Mouse (Mus musculus) neural tube, embryonic 13.5 days (tissue): ENCODE results near the gene Osbpl9. TPM values are rescaled to one million over a fixed set of nuclear protein-coding genes. Genes with fewer than 3 reads are reported as not detected.

ENCODE experiments used
- ATAC-seq: fragments of 200-750 bp; cut with Nextera tagmentation; 2 replicates; pipeline ENCODE4 v1.8.0; 2017; ENCODE audit warnings: low read depth, mild to moderate bottlenecking, moderate TSS enrichment, moderate library complexity
- H3K27ac ChIP-seq: fragments of 300-500 bp; sonication (generic); replicated peaks from 2 replicates; pipeline ENCODE4 v1.5.1; 2015; ENCODE audit warnings: moderate library complexity, mild to moderate bottlenecking, inconsistent platforms
- H3K27me3 ChIP-seq: fragments of 300-500 bp; sonication (generic); 2 replicates; pipeline ENCODE4 v1.6.1; 2015; ENCODE audit warnings: mild to moderate bottlenecking, inconsistent platforms
- H3K36me3 ChIP-seq: fragments of 300-500 bp; sonication (generic); 2 replicates; pipeline ENCODE4 v1.6.1; 2015; ENCODE audit warnings: mild to moderate bottlenecking, inconsistent platforms
- H3K4me1 ChIP-seq: fragments of 300-500 bp; sonication (generic); replicated peaks from 2 replicates; pipeline ENCODE4 v1.6.1; 2015; ENCODE audit warnings: inconsistent platforms
- H3K4me2 ChIP-seq: fragments of 300-500 bp; sonication (generic); 2 replicates; pipeline ENCODE4 v1.6.1; 2015; ENCODE audit warnings: inconsistent platforms, mild to moderate bottlenecking, moderate library complexity
- H3K4me3 ChIP-seq: fragments of 300-500 bp; sonication (generic); 2 replicates; pipeline ENCODE4 v1.5.1; 2015; ENCODE audit warnings: mild to moderate bottlenecking, inconsistent platforms
- H3K9ac ChIP-seq: fragments of 300-500 bp; sonication (generic); 2 replicates; pipeline ENCODE4 v1.6.1; 2015; ENCODE audit warnings: moderate library complexity, mild to moderate bottlenecking, inconsistent platforms
- H3K9me3 ChIP-seq: fragments of 300-500 bp; sonication (generic); 2 replicates; pipeline ENCODE4 v1.6.1; 2016; ENCODE audit warnings: inconsistent platforms
- WGBS: fragments of 180-500 bp; shearing (Covaris S2); methylation state at CpG from one replicate; pipeline ENCODE4 v1.1.7; 2015; 5-methylcytosine and 5-hydroxymethylcytosine counted together
- polyA plus RNA-seq: library from polyadenylated mRNA; unstranded; fragments of >200 nt; fragmentation: Nextera tagmentation; extraction: Ambion mirVana; gene quantifications from 2 replicates; pipeline ENCODE4 v1.2.1, GENCODE M21; 2015

Osbpl9 gene
- polyA plus RNA-seq, 1 experiment from 2014 or later: 97.0 TPM

- WGBS: 91% methylated on average over 8 of the region's 8 CpGs
- no peak for ATAC-seq
- Histone ChIP-seq H3K9ac (no peak overlapping the region), H3K4me3 (no peak overlapping the region), H3K4me2 (no peak overlapping the region), H3K27ac (no peak overlapping the region), H3K36me3 (peaks cover 4% of the 10 kb centered on the region; the same call in 1 of the 2 replicates), H3K27me3 (no peaks in the 10 kb centered on the region), H3K9me3 (no peaks in the 10 kb centered on the region), H3K4me1 (peaks cover 3% of the 10 kb centered on the region)
Measured at GRCm38 (mm10) chr4:109091241-109091777, 110.8 kb downstream of the Osbpl9 start.

GRCm38 (mm10) chr4:109089999-109090398 lies 112.1 kb downstream of the Osbpl9 start:
- H3K4me1 ChIP-seq: peaks cover 3% of the 10 kb centered on the region
- no peak for ATAC-seq
- H3K27ac ChIP-seq: no peak overlapping the region
- H3K9me3 ChIP-seq: no peaks in the 10 kb centered on the region
- 89% methylated on average over 6 of the region's 6 CpGs for whole genome bisulfite sequencing
- H3K9ac ChIP-seq: no peak overlapping the region
- peaks cover 8% of the 10 kb centered on the region; the same call in 1 of the 2 replicates for H3K36me3 ChIP-seq
- H3K27me3 ChIP-seq: no peaks in the 10 kb centered on the region
- H3K4me2 ChIP-seq: no peak overlapping the region
- no peak overlapping the region for H3K4me3 ChIP-seq

- WGBS: 92% methylated on average over 5 of the region's 5 CpGs
- Histone ChIP-seq H3K9me3 (no peaks in the 10 kb centered on the region), H3K9ac (no peak overlapping the region), H3K27ac (no peak overlapping the region), H3K36me3 (peaks cover 8% of the 10 kb centered on the region; the same call in 1 of the 2 replicates), H3K27me3 (no peaks in the 10 kb centered on the region), H3K4me2 (no peak overlapping the region), H3K4me3 (no peak overlapping the region), H3K4me1 (peaks cover under 1% of the 10 kb centered on the region; the same call in 1 of the 2 replicates)
- ATAC-seq: no peak
Measured at GRCm38 (mm10) chr4:109089171-109089570, 112.9 kb downstream of the Osbpl9 start.

- no peak for ATAC-seq
- Histone ChIP-seq H3K27me3 (no peaks in the 10 kb centered on the region), H3K27ac (peak overlapping the region; percentile 39; the same call in 1 of the 2 replicates), H3K4me3 (no peak overlapping the region), H3K4me1 (no peaks in the 10 kb centered on the region), H3K36me3 (peaks cover 65% of the 10 kb centered on the region), H3K9me3 (no peaks in the 10 kb centered on the region), H3K4me2 (no peak overlapping the region), H3K9ac (no peak overlapping the region)
- 71% methylated on average over 5 of the region's 5 CpGs for WGBS
Measured at GRCm38 (mm10) chr4:109080118-109080517, 122.0 kb downstream of the Osbpl9 start.

- Histone ChIP-seq H3K36me3 (peaks cover 70% of the 10 kb centered on the region), H3K4me2 (no peak overlapping the region), H3K4me1 (no peaks in the 10 kb centered on the region), H3K4me3 (no peak overlapping the region), H3K27ac (no peak overlapping the region), H3K27me3 (no peaks in the 10 kb centered on the region), H3K9me3 (no peaks in the 10 kb centered on the region), H3K9ac (no peak overlapping the region)
- 85% methylated on average over 3 of the region's 3 CpGs for WGBS
- ATAC-seq: no peak
Measured at GRCm38 (mm10) chr4:109079676-109080075, 122.4 kb downstream of the Osbpl9 start.

GRCm38 (mm10) chr4:109078941-109079340 lies 123.1 kb downstream of the Osbpl9 start:
- Histone ChIP-seq H3K4me1 (no peaks in the 10 kb centered on the region), H3K27me3 (no peaks in the 10 kb centered on the region), H3K9ac (no peak overlapping the region), H3K36me3 (peaks cover 67% of the 10 kb centered on the region), H3K4me2 (no peak overlapping the region), H3K4me3 (no peak overlapping the region), H3K27ac (no peak overlapping the region), H3K9me3 (no peaks in the 10 kb centered on the region)
- WGBS: 89% methylated on average over 7 of the region's 7 CpGs
- ATAC-seq: no peak

- peaks cover 62% of the 10 kb centered on the region for H3K36me3 ChIP-seq
- H3K4me3 ChIP-seq: no peak overlapping the region
- H3K9ac ChIP-seq: no peak overlapping the region
- no peaks in the 10 kb centered on the region for H3K27me3 ChIP-seq
- ATAC-seq: no peak
- H3K4me1 ChIP-seq: 0 out of 2 replicates have a peak, but pooled peaks cover 5% of the 10 kb centered on the region
- no peak overlapping the region for H3K4me2 ChIP-seq
- no peak overlapping the region for H3K27ac ChIP-seq
- H3K9me3 ChIP-seq: no peaks in the 10 kb centered on the region
- 88% methylated on average over 3 of the region's 3 CpGs for WGBS
Measured at GRCm38 (mm10) chr4:109073296-109073695, 128.8 kb downstream of the Osbpl9 start.

GRCm38 (mm10) chr4:109072891-109073290 lies 129.2 kb downstream of the Osbpl9 start:
- H3K9ac ChIP-seq: no peak overlapping the region
- peaks cover 62% of the 10 kb centered on the region for H3K36me3 ChIP-seq
- no peaks in the 10 kb centered on the region for H3K27me3 ChIP-seq
- WGBS: 89% methylated on average over 6 of the region's 6 CpGs
- no peak for ATAC-seq
- no peaks in the 10 kb centered on the region for H3K9me3 ChIP-seq
- no peak overlapping the region for H3K27ac ChIP-seq
- H3K4me3 ChIP-seq: no peak overlapping the region
- H3K4me2 ChIP-seq: no peak overlapping the region
- 0 out of 2 replicates have a peak, but pooled peaks cover 5% of the 10 kb centered on the region for H3K4me1 ChIP-seq

- H3K27me3 ChIP-seq: no peaks in the 10 kb centered on the region
- H3K36me3 ChIP-seq: peaks cover 91% of the 10 kb centered on the region
- WGBS: 92% methylated on average over 5 of the region's 5 CpGs
- no peaks in the 10 kb centered on the region for H3K4me1 ChIP-seq
- no peak for ATAC-seq
- no peak overlapping the region for H3K27ac ChIP-seq
- H3K4me3 ChIP-seq: no peak overlapping the region
- H3K9ac ChIP-seq: no peak overlapping the region
- no peaks in the 10 kb centered on the region for H3K9me3 ChIP-seq
- H3K4me2 ChIP-seq: no peak overlapping the region
Measured at GRCm38 (mm10) chr4:109065714-109066113, 136.4 kb downstream of the Osbpl9 start.

GRCm38 (mm10) chr4:109064941-109065340 lies 137.1 kb downstream of the Osbpl9 start:
- Histone ChIP-seq H3K4me1 (no peaks in the 10 kb centered on the region), H3K4me2 (no peak overlapping the region), H3K4me3 (no peak overlapping the region), H3K9ac (no peak overlapping the region), H3K27me3 (no peaks in the 10 kb centered on the region), H3K9me3 (no peaks in the 10 kb centered on the region), H3K27ac (no peak overlapping the region), H3K36me3 (peaks cover 91% of the 10 kb centered on the region)
- no peak for ATAC-seq
- 92% methylated on average over 6 of the region's 6 CpGs for WGBS

- no peaks in the 10 kb centered on the region for H3K27me3 ChIP-seq
- WGBS: 92% methylated on average over 4 of the region's 4 CpGs
- ATAC-seq: no peak
- peaks cover 86% of the 10 kb centered on the region for H3K36me3 ChIP-seq
- H3K4me2 ChIP-seq: no peak overlapping the region
- H3K9ac ChIP-seq: no peak overlapping the region
- no peak overlapping the region for H3K27ac ChIP-seq
- no peaks in the 10 kb centered on the region for H3K4me1 ChIP-seq
- no peak overlapping the region for H3K4me3 ChIP-seq
- no peaks in the 10 kb centered on the region for H3K9me3 ChIP-seq
Measured at GRCm38 (mm10) chr4:109059255-109059821, 142.7 kb downstream of the Osbpl9 start.

GRCm38 (mm10) chr4:109057640-109058039 lies 144.4 kb downstream of the Osbpl9 start:
- H3K27me3 ChIP-seq: no peaks in the 10 kb centered on the region
- no peak for ATAC-seq
- 94% methylated on average over 8 of the region's 8 CpGs for WGBS
- no peak overlapping the region for H3K4me3 ChIP-seq
- H3K36me3 ChIP-seq: peaks cover 79% of the 10 kb centered on the region
- H3K4me2 ChIP-seq: no peak overlapping the region
- no peak overlapping the region for H3K9ac ChIP-seq
- H3K4me1 ChIP-seq: no peaks in the 10 kb centered on the region
- no peaks in the 10 kb centered on the region for H3K9me3 ChIP-seq
- no peak overlapping the region for H3K27ac ChIP-seq

- Histone ChIP-seq H3K4me1 (0 out of 2 replicates have a peak, but pooled peaks cover 7% of the 10 kb centered on the region), H3K4me3 (no peak overlapping the region), H3K9me3 (no peaks in the 10 kb centered on the region), H3K27me3 (no peaks in the 10 kb centered on the region), H3K4me2 (no peak overlapping the region), H3K27ac (no peak overlapping the region), H3K36me3 (peaks cover 76% of the 10 kb centered on the region), H3K9ac (no peak overlapping the region)
- no peak for ATAC-seq
- 90% methylated on average over 7 of the region's 7 CpGs for WGBS
Measured at GRCm38 (mm10) chr4:109056351-109056750, 145.7 kb downstream of the Osbpl9 start.
